Mouse (Mus musculus) heart, embryonic 11.5 days (tissue): ENCODE data around the gene Susd6. TPM values are rescaled to one million over a fixed set of nuclear protein-coding genes. Genes with fewer than 3 reads are reported as not detected.
A peak's percentile ranks its signal among the peaks of the same experiment; 100 is the strongest.
"Not testable (repeated sequence)": the region's sequence is repeated elsewhere in the genome, so short reads cannot be mapped to it uniquely, and the experiment has no call there.

Experiments used
- ATAC-seq: fragments of 200-750 bp; cut with Nextera tagmentation; replicated peaks from 2 replicates; pipeline ENCODE4 v1.8.0; 2017; ENCODE audit warnings: moderate library complexity; ENCODE audit not compliant: insufficient number of reproducible peaks, low FRiP score, low TSS enrichment
- H3K27ac ChIP-seq: fragments of 300-500 bp; sonication (generic); 2 replicates; pipeline ENCODE4 v1.5.1; 2014; ENCODE audit warnings: mild to moderate bottlenecking, low read depth, low read length
- H3K27me3 ChIP-seq: fragments of 300-500 bp; sonication (generic); 2 replicates; pipeline ENCODE4 v1.6.1; 2014; ENCODE audit warnings: mild to moderate bottlenecking, low read length, mixed read lengths; ENCODE audit not compliant: control insufficient read depth, insufficient read depth
- H3K36me3 ChIP-seq: fragments of 300-500 bp; sonication (generic); 2 replicates; pipeline ENCODE4 v1.6.1; 2014; ENCODE audit warnings: mild to moderate bottlenecking, low read length, moderate library complexity, mixed read lengths; ENCODE audit not compliant: control insufficient read depth, insufficient read depth
- H3K4me1 ChIP-seq: fragments of 300-500 bp; sonication (generic); 2 replicates; pipeline ENCODE4 v1.6.1; 2014; ENCODE audit warnings: low read length; ENCODE audit not compliant: control insufficient read depth, insufficient read depth
- H3K4me2 ChIP-seq: fragments of 300-500 bp; sonication (generic); 2 replicates; pipeline ENCODE4 v1.6.1; 2014; ENCODE audit warnings: mild to moderate bottlenecking, moderate library complexity
- H3K4me3 ChIP-seq: fragments of 300-500 bp; sonication (generic); 2 replicates; pipeline ENCODE4 v1.5.1; 2014; ENCODE audit warnings: low read depth, low read length
- H3K9ac ChIP-seq: fragments of 300-500 bp; sonication (generic); 2 replicates; pipeline ENCODE4 v1.6.1; 2014; ENCODE audit warnings: mild to moderate bottlenecking, low read depth, low read length, moderate library complexity
- H3K9me3 ChIP-seq: fragments of 300-500 bp; sonication (generic); replicated peaks from 2 replicates; pipeline ENCODE4 v1.6.1; 2016; ENCODE audit warnings: low read length; ENCODE audit not compliant: control insufficient read depth
- WGBS: fragments of 180-500 bp; shearing (Covaris S2); extraction: QIAGEN DNeasy Blood & Tissue Kit; methylation state at CpG from one replicate; pipeline ENCODE4 v1.1.7; 2014; ENCODE audit not compliant: insufficient replicate concordance; 5-methylcytosine and 5-hydroxymethylcytosine counted together
- polyA plus RNA-seq: library from polyadenylated mRNA; unstranded; fragments of >200 nt; fragmentation: Nextera tagmentation; extraction: Ambion mirVana; gene quantifications from 2 replicates; pipeline ENCODE4 v1.2.1, GENCODE M21; 2014

The Susd6 gene
- polyA plus RNA-seq, 1 experiment from 2014 or later: 17.7 TPM

DNA sequence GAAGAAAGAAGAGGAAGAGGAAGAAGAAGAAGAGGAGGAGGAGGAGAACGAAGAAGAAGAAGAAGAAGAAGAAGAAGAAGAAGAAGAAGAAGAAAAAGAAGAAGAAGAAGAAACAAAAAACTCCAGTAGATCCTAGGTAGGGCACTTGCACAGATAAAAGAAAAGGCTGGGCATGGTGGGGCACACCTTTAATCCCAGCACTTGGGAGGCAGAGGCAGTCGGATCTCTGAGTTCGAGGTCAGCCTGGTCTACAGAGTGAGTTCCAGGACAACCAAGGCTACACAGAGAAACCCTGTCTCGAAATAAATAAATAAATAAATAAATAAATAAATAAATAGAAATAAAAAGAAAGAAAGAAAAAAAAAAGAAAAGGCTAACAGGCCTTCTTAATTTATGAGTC lies 1.0 kb upstream of the Susd6 start:
- Histone ChIP-seq H3K4me2 (peak overlapping the region; percentile 75; the same call in 1 of the 2 replicates), H3K4me1 (peaks cover 21% of the 10 kb centered on the region), H3K9ac (peak overlapping the region; percentile 62; the same call in 1 of the 2 replicates)
- H3K4me3 ChIP-seq, H3K27ac ChIP-seq, H3K9me3 ChIP-seq, ATAC-seq, H3K36me3 ChIP-seq, H3K27me3 ChIP-seq: not testable (repeated sequence)
- 79% methylated on average over 4 of the region's 4 CpGs for WGBS

DNA sequence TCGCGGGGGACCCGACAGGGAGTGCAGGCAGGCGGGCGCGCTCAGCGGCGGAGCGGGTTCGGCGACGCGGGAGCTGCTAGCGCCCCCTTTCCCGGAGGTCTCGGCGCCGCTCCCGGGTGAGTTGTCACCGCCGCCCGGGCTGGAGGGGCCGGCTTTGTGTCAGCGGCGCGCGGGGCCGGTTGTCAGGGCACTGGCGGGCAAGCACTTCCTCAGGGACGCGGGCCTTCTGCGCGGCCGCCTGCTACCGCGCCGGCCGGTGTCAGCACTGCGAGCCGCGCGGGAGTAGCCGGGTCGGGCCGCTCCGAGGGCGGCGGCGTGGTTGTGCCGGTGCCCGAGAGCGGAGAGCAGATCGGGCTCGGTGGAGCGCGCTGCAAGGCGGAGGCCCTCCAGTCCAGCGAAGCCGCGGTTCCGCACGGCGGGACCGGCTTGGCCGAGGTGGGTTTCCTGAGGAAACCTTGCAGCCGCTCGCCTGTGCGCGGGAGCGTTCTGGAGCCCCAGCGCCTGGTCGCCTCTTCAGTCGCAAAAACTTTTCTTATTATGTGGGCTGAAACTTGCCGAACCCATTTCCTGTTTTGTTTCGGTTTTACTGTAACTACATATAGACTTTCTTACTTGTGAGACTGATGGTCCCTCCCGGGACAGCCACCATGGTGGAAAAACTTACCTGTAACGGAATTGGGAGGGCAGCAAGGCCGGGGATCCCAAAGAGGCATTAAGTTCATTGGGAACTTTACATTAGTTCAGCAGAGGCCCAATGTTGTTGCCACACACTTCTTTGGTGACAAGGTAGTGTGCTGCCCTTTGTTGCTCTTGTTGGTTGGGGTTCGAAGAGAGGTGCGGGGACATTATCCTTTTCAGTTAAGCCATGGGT lies 625 bp downstream of the Susd6 start:
- Histone ChIP-seq H3K36me3 (no peaks in the 10 kb centered on the region), H3K4me1 (peaks cover 29% of the 10 kb centered on the region), H3K4me2 (peak overlapping the region; percentile 75), H3K9ac (peak overlapping the region; percentile 97), H3K9me3 (no peaks in the 10 kb centered on the region), H3K27ac (peak overlapping the region; percentile 97), H3K27me3 (no peaks in the 10 kb centered on the region), H3K4me3 (peak overlapping the region; percentile 98)
- ATAC-seq: peak; percentile 66
- WGBS: under 1% methylated on average over 72 of the region's 80 CpGs

DNA sequence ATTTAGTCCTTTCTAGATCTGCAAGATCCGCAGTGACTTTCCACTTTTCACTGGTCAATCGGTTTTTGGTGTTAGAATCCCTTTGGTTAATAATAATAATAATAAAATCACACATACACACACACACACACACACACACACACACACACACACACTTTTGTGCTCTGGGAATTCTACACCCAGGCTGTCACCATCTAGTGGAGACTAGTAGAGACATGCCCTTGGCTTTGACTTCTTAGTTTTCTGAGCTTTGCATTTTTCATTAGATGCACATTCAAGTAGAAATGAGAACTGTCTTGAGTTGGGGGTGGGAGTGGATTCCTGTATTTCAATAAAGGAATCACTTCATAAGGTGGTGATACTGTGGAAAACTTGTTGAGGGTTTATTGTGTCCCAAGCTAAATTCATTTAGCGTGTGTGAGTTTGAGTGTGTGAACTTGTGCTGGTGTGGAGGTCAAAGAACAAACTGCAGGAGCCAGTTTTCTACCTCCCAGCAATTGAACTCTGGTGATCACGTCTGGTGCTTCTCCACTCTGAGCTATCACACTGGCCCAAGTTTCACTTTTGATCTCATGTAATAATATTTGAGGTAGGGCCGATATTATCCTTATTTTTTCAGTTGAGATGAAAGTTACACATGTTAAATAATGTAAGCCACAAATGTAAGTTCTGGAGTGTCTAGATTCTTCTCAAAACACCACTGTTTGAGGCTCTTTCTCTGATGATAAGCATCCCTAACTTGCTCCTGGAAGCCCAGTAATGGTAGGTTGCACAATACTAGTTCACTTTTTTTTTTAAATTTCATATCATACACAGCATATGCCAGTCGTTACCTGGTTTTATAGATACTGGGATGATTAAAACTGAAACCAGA lies 1.5 kb downstream of the Susd6 start:
- no peak for ATAC-seq
- no peaks in the 10 kb centered on the region for H3K36me3 ChIP-seq
- peak overlapping the region; percentile 98 for H3K4me3 ChIP-seq
- 42% methylated on average over 6 of the region's 6 CpGs for WGBS
- no peaks in the 10 kb centered on the region for H3K9me3 ChIP-seq
- H3K9ac ChIP-seq: peak overlapping the region; percentile 97
- peak overlapping the region; percentile 75 for H3K4me2 ChIP-seq
- H3K27me3 ChIP-seq: no peaks in the 10 kb centered on the region
- peak overlapping the region; percentile 38; the same call in 1 of the 2 replicates for H3K27ac ChIP-seq
- peaks cover 29% of the 10 kb centered on the region for H3K4me1 ChIP-seq

DNA sequence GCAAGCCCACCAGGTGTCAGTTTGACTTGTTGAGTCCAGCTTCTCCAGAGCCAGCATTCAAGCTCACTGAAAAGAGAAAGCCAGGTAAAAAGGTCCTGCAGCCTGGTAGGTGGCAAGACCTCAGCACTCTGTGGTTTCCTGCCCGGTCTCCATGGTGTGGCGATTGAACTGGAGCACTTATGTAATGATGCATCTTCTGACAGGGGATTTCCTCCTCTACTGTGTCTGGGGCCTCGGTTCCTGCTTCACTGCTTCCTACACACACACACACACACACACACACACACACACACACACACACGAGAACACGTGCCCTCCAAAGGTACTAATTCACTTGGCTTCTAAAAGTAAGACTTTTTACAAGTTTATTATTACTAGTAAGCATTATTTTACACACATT lies 2.6 kb downstream of the Susd6 start:
- no peaks in the 10 kb centered on the region for H3K9me3 ChIP-seq
- H3K4me3 ChIP-seq: no peak overlapping the region
- H3K9ac ChIP-seq: 0 out of 2 replicates have a peak overlapping the region, but pooled peaks have one; percentile 10
- ATAC-seq: no peak
- H3K27ac ChIP-seq: no peak overlapping the region
- no peaks in the 10 kb centered on the region for H3K27me3 ChIP-seq
- 66% methylated on average over 5 of the region's 5 CpGs for WGBS
- H3K4me2 ChIP-seq: peak overlapping the region; percentile 11; the same call in 1 of the 2 replicates
- peaks cover 24% of the 10 kb centered on the region for H3K4me1 ChIP-seq
- H3K36me3 ChIP-seq: no peaks in the 10 kb centered on the region

DNA sequence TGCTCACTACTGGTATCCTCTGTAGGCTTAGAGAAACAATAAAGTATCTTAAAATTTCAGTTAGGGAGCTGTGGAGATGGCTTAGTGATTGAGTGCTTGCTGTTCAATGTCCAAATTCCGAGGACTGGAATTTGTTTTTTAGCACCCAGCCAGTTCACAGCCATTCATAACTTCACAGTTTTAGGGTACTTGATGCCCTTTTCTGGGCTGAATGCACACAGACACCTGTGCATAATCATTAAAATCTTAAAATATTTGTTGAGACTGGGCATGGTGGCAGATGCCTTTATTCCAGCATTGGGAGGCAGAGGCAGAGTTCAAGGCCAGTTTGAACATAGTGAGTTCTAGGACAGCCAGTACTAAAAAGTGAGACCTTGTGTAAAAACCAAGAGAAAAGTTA lies 3.2 kb downstream of the Susd6 start:
- no peaks in the 10 kb centered on the region for H3K9me3 ChIP-seq
- no peak overlapping the region for H3K4me2 ChIP-seq
- H3K9ac ChIP-seq: no peak overlapping the region
- ATAC-seq: no peak
- no peak overlapping the region for H3K27ac ChIP-seq
- no peaks in the 10 kb centered on the region for H3K27me3 ChIP-seq
- peaks cover 22% of the 10 kb centered on the region for H3K4me1 ChIP-seq
- no peak overlapping the region for H3K4me3 ChIP-seq
- no peaks in the 10 kb centered on the region for H3K36me3 ChIP-seq
- WGBS: 74% methylated on average over 1 of the region's 1 CpGs

DNA sequence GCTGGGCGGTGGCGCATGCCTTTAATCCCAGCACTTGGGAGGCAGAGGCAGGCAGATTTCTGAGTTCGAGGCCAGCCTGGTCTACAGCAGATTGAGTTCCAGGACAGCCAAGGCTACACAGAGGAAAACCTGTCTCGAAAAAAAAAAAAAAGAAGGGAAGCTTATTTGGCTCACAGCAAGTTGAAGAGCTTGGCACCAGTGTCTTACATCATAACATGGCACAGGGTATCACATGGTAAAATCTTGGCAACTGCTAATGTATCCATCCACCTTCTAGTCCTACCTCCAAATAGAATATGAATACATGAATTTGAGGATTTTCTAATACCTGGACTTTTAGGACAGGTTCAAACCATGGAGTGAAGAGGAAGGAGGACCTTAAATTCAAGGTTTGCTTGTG lies 4.2 kb downstream of the Susd6 start:
- ATAC-seq: no peak
- Histone ChIP-seq H3K27ac (no peak overlapping the region), H3K9me3 (no peaks in the 10 kb centered on the region), H3K4me1 (peaks cover 22% of the 10 kb centered on the region), H3K9ac (no peak overlapping the region), H3K36me3 (no peaks in the 10 kb centered on the region), H3K27me3 (no peaks in the 10 kb centered on the region), H3K4me2 (no peak overlapping the region), H3K4me3 (no peak overlapping the region)
- 96% methylated on average over 4 of the region's 4 CpGs for WGBS

DNA sequence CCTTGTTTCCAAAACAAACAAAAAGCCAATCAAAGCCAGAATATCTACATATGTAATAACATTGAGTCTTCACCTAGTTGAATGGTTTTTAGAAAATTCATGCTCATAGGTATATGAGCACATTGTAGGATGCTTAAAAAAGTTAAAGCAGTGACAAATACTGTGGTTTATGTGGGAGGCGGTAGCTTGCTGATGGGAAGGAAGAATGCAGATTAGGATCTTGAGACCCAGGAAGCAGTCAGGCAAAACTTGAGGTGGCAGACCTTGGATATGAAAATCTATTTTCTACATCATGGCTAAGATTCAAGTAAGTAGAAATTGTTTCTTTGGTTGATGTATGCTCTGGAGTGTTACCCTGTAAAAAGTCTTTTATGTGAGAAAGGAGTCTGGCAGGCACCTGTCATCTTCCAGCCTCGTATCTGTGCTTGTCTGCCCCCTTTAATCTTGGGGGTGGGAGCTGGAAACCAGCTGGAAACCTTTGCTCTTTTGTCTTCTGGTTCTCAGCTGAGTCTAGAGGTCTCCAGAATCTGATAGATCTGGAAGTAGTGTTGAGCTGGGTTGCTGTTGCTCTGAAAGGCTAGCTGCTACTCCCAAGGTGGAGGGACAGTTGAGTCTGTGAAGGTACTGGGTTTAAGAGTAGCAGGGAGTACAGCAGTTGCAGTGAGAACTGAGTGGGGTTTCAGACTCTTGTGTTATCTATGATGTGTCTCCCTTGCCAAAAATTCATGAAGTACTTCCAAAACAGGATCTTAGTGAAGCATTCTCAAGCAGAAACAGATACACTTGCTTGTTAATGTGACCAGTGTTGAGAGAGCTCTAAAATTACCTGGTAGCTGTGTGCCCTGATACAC lies 4.8 kb downstream of the Susd6 start:
- Histone ChIP-seq H3K9me3 (no peaks in the 10 kb centered on the region), H3K4me3 (no peak overlapping the region), H3K27me3 (no peaks in the 10 kb centered on the region), H3K27ac (0 out of 2 replicates have a peak overlapping the region, but pooled peaks have one; percentile 22), H3K36me3 (no peaks in the 10 kb centered on the region), H3K4me1 (peaks cover 17% of the 10 kb centered on the region), H3K4me2 (no peak overlapping the region), H3K9ac (no peak overlapping the region)
- ATAC-seq: no peak
- 55% methylated on average over 2 of the region's 2 CpGs for WGBS

DNA sequence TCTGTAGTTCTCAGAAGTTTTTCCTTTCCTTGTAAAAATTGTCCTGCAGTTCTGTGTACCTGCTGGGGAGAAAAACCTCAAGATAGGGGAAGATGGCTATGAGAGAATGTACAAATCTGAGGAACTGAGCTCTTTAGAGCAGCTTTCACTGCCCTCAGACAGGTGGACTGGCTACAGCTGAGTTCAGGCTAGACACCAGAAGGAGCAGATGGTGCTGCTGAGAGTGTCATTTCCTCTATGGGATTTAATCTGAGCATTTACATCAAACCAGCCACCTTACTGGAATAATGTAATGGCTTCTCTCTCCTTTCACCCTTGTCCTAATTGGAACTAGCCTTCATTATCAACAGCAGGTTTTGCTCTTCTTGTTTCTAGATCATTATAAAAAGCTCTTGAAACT lies 8.0 kb downstream of the Susd6 start:
- Histone ChIP-seq H3K27ac (no peak overlapping the region), H3K4me1 (peaks cover 11% of the 10 kb centered on the region), H3K27me3 (no peaks in the 10 kb centered on the region), H3K9ac (no peak overlapping the region), H3K4me3 (no peak overlapping the region), H3K9me3 (no peaks in the 10 kb centered on the region), H3K36me3 (no peaks in the 10 kb centered on the region), H3K4me2 (no peak overlapping the region)
- no peak for ATAC-seq
